Mouse (Mus musculus): Measurements from ENCODE around the gene Adamts3. TPM values are rescaled to one million over a fixed set of nuclear protein-coding genes. Genes with fewer than 3 reads are reported as not detected.
A peak's percentile ranks its signal among the peaks of the same experiment; 100 is the strongest.

Adamts3 gene
- polyA plus RNA-seq, 1 experiment = 0.12 TPM

GRCm38 (mm10) chr5:89872661-89873060 is 10.5 kb downstream of the Adamts3 start:
- H3ac ChIP-seq (ENCODE audit: control insufficient read depth, insufficient read length) = no peak overlapping the region
- H3K36me3 ChIP-seq (ENCODE audit: control insufficient read depth, insufficient read depth) = no peaks in the 10 kb centered on the region
- TF ChIP-seq POLR2A (IDR thresholded peaks at IDR 0.05; ENCODE audit: insufficient read length, low read depth) (no peak), SRF (IDR thresholded peaks at IDR 0.05; ENCODE audit: control insufficient read depth, insufficient read length, low read depth) (no peak), TCF12 (IDR thresholded peaks at IDR 0.05; ENCODE audit: insufficient read depth, poor library complexity, severe bottlenecking) (no peak), E2F4 (IDR thresholded peaks at IDR 0.05; ENCODE audit: insufficient read depth) (no peak), USF1 (IDR thresholded peaks at IDR 0.05; ENCODE audit: low read depth) (no peak), MYOG (IDR thresholded peaks at IDR 0.05; ENCODE audit: control insufficient read depth in 1 of 3, insufficient read depth in 1 of 3, insufficient read length in 2 of 3, low read depth in 2 of 3) (no peak), TCF3 (IDR thresholded peaks at IDR 0.05; ENCODE audit: insufficient read length, low read depth) (no peak), MYOD1 (IDR thresholded peaks at IDR 0.05; ENCODE audit: control insufficient read depth in 1 of 3, insufficient read length in 2 of 3, low read depth in 2 of 3) (no peak), POLR2AphosphoS2 (IDR thresholded peaks at IDR 0.05; ENCODE audit: insufficient read length, low read depth) (no peak), MAX (IDR thresholded peaks at IDR 0.05; ENCODE audit: low read depth) (no peak), REST (IDR thresholded peaks at IDR 0.05; ENCODE audit: insufficient read depth, insufficient read length) (no peak), CEBPB (IDR thresholded peaks at IDR 0.05; ENCODE audit: insufficient read depth, poor library complexity, severe bottlenecking) (no peak)
- H3K4me3 ChIP-seq = no peak overlapping the region
- H3K4me2 ChIP-seq (ENCODE audit: low read depth) = no peak overlapping the region
- no peaks in the 10 kb centered on the region for H3K27me3 ChIP-seq (ENCODE audit: control insufficient read depth, insufficient read depth, insufficient read length)
- H3K79me2 ChIP-seq (ENCODE audit: control insufficient read depth, insufficient read depth) = no peaks in the 10 kb centered on the region

- Histone ChIP-seq H3K27me3 (ENCODE audit: control insufficient read depth, insufficient read depth, insufficient read length) (no peaks in the 10 kb centered on the region), H3K36me3 (ENCODE audit: control insufficient read depth, insufficient read depth) (no peaks in the 10 kb centered on the region), H3ac (ENCODE audit: control insufficient read depth, insufficient read length) (no peak overlapping the region), H3K4me3 (no peak overlapping the region), H3K79me2 (ENCODE audit: control insufficient read depth, insufficient read depth) (no peaks in the 10 kb centered on the region), H3K4me2 (ENCODE audit: low read depth) (no peak overlapping the region)
- no peak for TF ChIP-seq USF1 (IDR thresholded peaks at IDR 0.05; ENCODE audit: low read depth)
Observed at GRCm38 (mm10) chr5:89859603-89860002, 23.5 kb downstream of the Adamts3 start.

GRCm38 (mm10) chr5:89858837-89859236 is 24.3 kb downstream of the Adamts3 start:
- no peak for TF ChIP-seq USF1 (IDR thresholded peaks at IDR 0.05; ENCODE audit: low read depth)
- TF ChIP-seq TCF12 (IDR thresholded peaks at IDR 0.05; ENCODE audit: insufficient read depth, poor library complexity, severe bottlenecking) = no peak
- no peak for TF ChIP-seq TCF3 (IDR thresholded peaks at IDR 0.05; ENCODE audit: insufficient read length, low read depth)
- TF ChIP-seq POLR2AphosphoS2 (IDR thresholded peaks at IDR 0.05; ENCODE audit: insufficient read length, low read depth) = no peak
- TF ChIP-seq MAX (IDR thresholded peaks at IDR 0.05; ENCODE audit: low read depth) = no peak
- TF ChIP-seq SRF (IDR thresholded peaks at IDR 0.05; ENCODE audit: control insufficient read depth, insufficient read length, low read depth) = no peak
- TF ChIP-seq REST (IDR thresholded peaks at IDR 0.05; ENCODE audit: insufficient read depth, insufficient read length) = no peak
- no peak for TF ChIP-seq E2F4 (IDR thresholded peaks at IDR 0.05; ENCODE audit: insufficient read depth)
- no peak for TF ChIP-seq MYOG (IDR thresholded peaks at IDR 0.05; ENCODE audit: control insufficient read depth in 1 of 3, insufficient read depth in 1 of 3, insufficient read length in 2 of 3, low read depth in 2 of 3)
- TF ChIP-seq MYOD1 (IDR thresholded peaks at IDR 0.05; ENCODE audit: control insufficient read depth in 1 of 3, insufficient read length in 2 of 3, low read depth in 2 of 3) = no peak
- no peak for TF ChIP-seq CEBPB (IDR thresholded peaks at IDR 0.05; ENCODE audit: insufficient read depth, poor library complexity, severe bottlenecking)
- TF ChIP-seq POLR2A (IDR thresholded peaks at IDR 0.05; ENCODE audit: insufficient read length, low read depth) = no peak
- Histone ChIP-seq H3K27me3 (ENCODE audit: control insufficient read depth, insufficient read depth, insufficient read length) (no peaks in the 10 kb centered on the region), H3K79me2 (ENCODE audit: control insufficient read depth, insufficient read depth) (no peaks in the 10 kb centered on the region), H3K4me2 (ENCODE audit: low read depth) (no peak overlapping the region), H3K4me3 (no peak overlapping the region), H3K36me3 (ENCODE audit: control insufficient read depth, insufficient read depth) (no peaks in the 10 kb centered on the region), H3ac (ENCODE audit: control insufficient read depth, insufficient read length) (no peak overlapping the region)

- H3K36me3 ChIP-seq (ENCODE audit: control insufficient read depth, insufficient read depth) = no peaks in the 10 kb centered on the region
- H3K27me3 ChIP-seq (ENCODE audit: control insufficient read depth, insufficient read depth, insufficient read length) = no peaks in the 10 kb centered on the region
- TF ChIP-seq POLR2A (IDR thresholded peaks at IDR 0.05; ENCODE audit: insufficient read length, low read depth) (no peak), USF1 (IDR thresholded peaks at IDR 0.05; ENCODE audit: low read depth) (no peak), POLR2AphosphoS2 (IDR thresholded peaks at IDR 0.05; ENCODE audit: insufficient read length, low read depth) (no peak), TCF12 (IDR thresholded peaks at IDR 0.05; ENCODE audit: insufficient read depth, poor library complexity, severe bottlenecking) (no peak), MYOD1 (IDR thresholded peaks at IDR 0.05; ENCODE audit: control insufficient read depth in 1 of 3, insufficient read length in 2 of 3, low read depth in 2 of 3) (no peak), MYOG (IDR thresholded peaks at IDR 0.05; ENCODE audit: control insufficient read depth in 1 of 3, insufficient read depth in 1 of 3, insufficient read length in 2 of 3, low read depth in 2 of 3) (no peak)
- H3ac ChIP-seq (ENCODE audit: control insufficient read depth, insufficient read length) = no peak overlapping the region
- H3K79me2 ChIP-seq (ENCODE audit: control insufficient read depth, insufficient read depth) = no peaks in the 10 kb centered on the region
- H3K4me3 ChIP-seq = no peak overlapping the region
- no peak overlapping the region for H3K4me2 ChIP-seq (ENCODE audit: low read depth)
Observed at GRCm38 (mm10) chr5:89846551-89846950, 36.6 kb downstream of the Adamts3 start.

- Histone ChIP-seq H3K36me3 (ENCODE audit: control insufficient read depth, insufficient read depth) (no peaks in the 10 kb centered on the region), H3K4me3 (no peak overlapping the region), H3K4me2 (ENCODE audit: low read depth) (peak overlapping the region; percentile 32), H3K79me2 (ENCODE audit: control insufficient read depth, insufficient read depth) (no peaks in the 10 kb centered on the region), H3K27me3 (ENCODE audit: control insufficient read depth, insufficient read depth, insufficient read length) (no peaks in the 10 kb centered on the region), H3ac (ENCODE audit: control insufficient read depth, insufficient read length) (no peak overlapping the region)
- TF ChIP-seq POLR2A (IDR thresholded peaks at IDR 0.05; ENCODE audit: insufficient read length, low read depth) (no peak), USF1 (IDR thresholded peaks at IDR 0.05; ENCODE audit: low read depth) (no peak), MYOD1 (IDR thresholded peaks at IDR 0.05; ENCODE audit: control insufficient read depth in 1 of 3, insufficient read length in 2 of 3, low read depth in 2 of 3) (peak in 2 of 3 experiments; percentile 23 to 31), CEBPB (IDR thresholded peaks at IDR 0.05; ENCODE audit: insufficient read depth, poor library complexity, severe bottlenecking) (no peak), MYOG (IDR thresholded peaks at IDR 0.05; ENCODE audit: control insufficient read depth in 1 of 3, insufficient read depth in 1 of 3, insufficient read length in 2 of 3, low read depth in 2 of 3) (peak in 1 of 3 experiments; percentile 30), E2F4 (IDR thresholded peaks at IDR 0.05; ENCODE audit: insufficient read depth) (no peak), TCF12 (IDR thresholded peaks at IDR 0.05; ENCODE audit: insufficient read depth, poor library complexity, severe bottlenecking) (no peak), REST (IDR thresholded peaks at IDR 0.05; ENCODE audit: insufficient read depth, insufficient read length) (no peak), SRF (IDR thresholded peaks at IDR 0.05; ENCODE audit: control insufficient read depth, insufficient read length, low read depth) (no peak), POLR2AphosphoS2 (IDR thresholded peaks at IDR 0.05; ENCODE audit: insufficient read length, low read depth) (no peak), MAX (IDR thresholded peaks at IDR 0.05; ENCODE audit: low read depth) (no peak)
Observed at GRCm38 (mm10) chr5:89844354-89844753, 38.8 kb downstream of the Adamts3 start.

All from myocyte (in vitro differentiated cells).